Mouse (Mus musculus): Measurements from ENCODE around the gene Gphb5. TPM values are rescaled to one million over a fixed set of nuclear protein-coding genes. Genes with fewer than 3 reads are reported as not detected.

The Gphb5 gene
- polyA plus RNA-seq, 1 experiment from 2014 or later: not detected

- WGBS: 72% methylated on average over 14 of the region's 14 CpGs
- H3K27ac ChIP-seq: peak overlapping the region; percentile 39; the same call in 1 of the 2 replicates
Measured at GRCm38 (mm10) chr12:75365621-75366124, 50.9 kb downstream of the Gphb5 start.

GRCm38 (mm10) chr12:75364416-75364815, 52.2 kb downstream of the Gphb5 start:
- 88% methylated on average over 4 of the region's 4 CpGs for WGBS
- H3K4me3 ChIP-seq: no peak overlapping the region
- no peak for ATAC-seq (replicated peaks; ENCODE audit: insufficient number of reproducible peaks, insufficient read depth, low FRiP score, low read depth)

More at GRCm38 (mm10) chr12:75365621-75366124, 50.9 kb downstream of the Gphb5 start:
- H3K4me3 ChIP-seq: no peak overlapping the region
- no peak for ATAC-seq (replicated peaks; ENCODE audit: insufficient number of reproducible peaks, insufficient read depth, low FRiP score, low read depth)
- no peaks in the 10 kb centered on the region for H3K36me3 ChIP-seq
- H3K4me1 ChIP-seq (replicated peaks): peaks cover 9% of the 10 kb centered on the region
- no peaks in the 10 kb centered on the region for H3K27me3 ChIP-seq
- H3K4me2 ChIP-seq: no peak overlapping the region
- H3K9ac ChIP-seq: no peak overlapping the region
- no peaks in the 10 kb centered on the region for H3K9me3 ChIP-seq (replicated peaks)

GRCm38 (mm10) chr12:75362456-75362855, 54.1 kb downstream of the Gphb5 start:
- H3K4me2 ChIP-seq: no peak overlapping the region
- no peak overlapping the region for H3K4me3 ChIP-seq
- H3K4me1 ChIP-seq (replicated peaks): peaks cover 11% of the 10 kb centered on the region
- H3K9ac ChIP-seq: no peak overlapping the region
- no peak overlapping the region for H3K27ac ChIP-seq
- ATAC-seq (replicated peaks; ENCODE audit: insufficient number of reproducible peaks, insufficient read depth, low FRiP score, low read depth): no peak
- WGBS: 88% methylated on average over 16 of the region's 16 CpGs
- H3K27me3 ChIP-seq: no peaks in the 10 kb centered on the region
- no peaks in the 10 kb centered on the region for H3K36me3 ChIP-seq
- H3K9me3 ChIP-seq (replicated peaks): no peaks in the 10 kb centered on the region

More at GRCm38 (mm10) chr12:75364416-75364815, 52.2 kb downstream of the Gphb5 start:
- no peak overlapping the region for H3K9ac ChIP-seq
- H3K4me2 ChIP-seq: no peak overlapping the region
- H3K4me1 ChIP-seq (replicated peaks): peaks cover 10% of the 10 kb centered on the region
- no peak overlapping the region for H3K27ac ChIP-seq
- no peaks in the 10 kb centered on the region for H3K9me3 ChIP-seq (replicated peaks)
- H3K36me3 ChIP-seq: no peaks in the 10 kb centered on the region
- H3K27me3 ChIP-seq: no peaks in the 10 kb centered on the region

Other genes starting within 250 kb of the Gphb5 start
- gene Kcnh5, start 239.4 kb downstream of the Gphb5 start, polyA plus RNA-seq (2015; fragmentation: Nextera tagmentation; extraction: Ambion mirVana): 0.05 TPM in 1 of 2 replicates, not detected in the other
- gene Rhoj, start 108.5 kb downstream of the Gphb5 start, polyA plus RNA-seq (2015; fragmentation: Nextera tagmentation; extraction: Ambion mirVana): 50.6 and 50.7 TPM in 2 replicates
- gene Ppp2r5e, start 179.5 kb upstream of the Gphb5 start, polyA plus RNA-seq (2015; fragmentation: Nextera tagmentation; extraction: Ambion mirVana): 8.5 and 11.4 TPM in 2 replicates